Mouse (Mus musculus) retina, postnatal 1 day (tissue): Measurements from ENCODE around the gene Stambpl1.

Experiments
- DNase-seq: peaks from one replicate; pipeline ENCODE4 v3.0.0-alpha.2; 2012

Stambpl1 gene

GRCm38 (mm10) chr19:34241247-34241915, 49.4 kb downstream of the Stambpl1 start:
- DNase-seq, result peak; percentile 54

DNA sequence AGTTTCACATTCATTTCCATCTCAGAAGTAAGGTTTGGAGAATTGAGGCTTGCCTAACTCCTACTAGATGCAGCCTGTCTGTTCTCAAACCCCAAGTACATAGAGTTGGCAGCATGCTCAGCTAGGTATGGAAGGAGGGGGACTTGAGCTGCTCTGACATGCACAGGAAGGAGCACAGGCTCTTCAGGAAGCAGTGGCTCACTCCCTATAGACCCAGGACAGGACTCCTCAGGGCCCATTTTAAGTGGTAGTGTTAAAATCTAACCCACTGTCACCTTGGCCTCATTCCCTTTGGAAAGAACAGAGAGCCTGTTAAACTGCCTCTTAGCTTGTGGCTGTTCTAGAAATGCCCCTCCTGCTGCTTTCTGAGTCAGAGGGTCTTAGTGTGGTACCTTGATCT, 50.9 kb downstream of the Stambpl1 start:
- no peak for DNase-seq

- DNase-seq, result peak; percentile 85
These were observed 52.0 kb downstream of the Stambpl1 start for GRCm38 (mm10) chr19:34244056-34244455.

DNA sequence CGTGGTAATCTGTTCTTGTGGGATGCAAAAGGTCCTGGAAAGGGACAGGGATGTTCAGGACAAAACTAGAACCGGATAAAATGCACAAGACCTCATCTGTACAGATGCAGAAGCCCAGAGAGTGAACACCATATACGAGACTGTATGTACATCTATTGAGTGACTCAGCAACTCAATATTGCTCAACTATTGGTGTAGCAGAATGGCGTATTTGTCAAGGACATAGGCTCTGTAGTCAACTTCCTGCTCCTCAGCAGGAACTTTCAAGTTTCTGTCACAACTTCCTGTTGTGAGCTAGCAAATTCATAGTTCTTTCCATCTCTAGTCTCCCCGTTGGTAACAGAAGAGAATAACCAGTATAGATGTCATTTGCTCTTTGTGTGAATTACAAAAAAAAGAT, 56.5 kb downstream of the Stambpl1 start:
- DNase-seq, result no peak

GRCm38 (mm10) chr19:34250621-34251020, 58.6 kb downstream of the Stambpl1 start:
- no peak for DNase-seq

DNA sequence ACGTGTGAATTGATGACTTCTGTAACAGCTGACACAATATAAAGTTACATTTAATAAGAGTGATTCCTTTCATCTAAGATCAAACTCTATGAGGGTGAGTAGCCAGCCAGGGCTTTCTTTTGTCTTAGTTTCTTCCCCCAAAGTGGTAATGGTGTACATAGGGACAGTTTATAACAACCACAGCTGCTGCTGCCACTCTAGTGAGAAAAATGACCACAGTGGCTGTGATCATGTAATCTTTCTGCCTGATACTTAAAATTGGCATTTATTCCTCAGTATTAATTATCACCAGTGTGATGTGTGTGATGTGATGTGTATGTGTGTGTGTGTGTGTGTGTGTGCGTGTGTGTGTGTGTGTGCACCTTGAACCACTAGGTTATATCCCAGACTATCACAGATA, 59.9 kb downstream of the Stambpl1 start:
- DNase-seq, result no peak

GRCm38 (mm10) chr19:34252450-34252849, 60.4 kb downstream of the Stambpl1 start:
- DNase-seq, result no peak

DNA sequence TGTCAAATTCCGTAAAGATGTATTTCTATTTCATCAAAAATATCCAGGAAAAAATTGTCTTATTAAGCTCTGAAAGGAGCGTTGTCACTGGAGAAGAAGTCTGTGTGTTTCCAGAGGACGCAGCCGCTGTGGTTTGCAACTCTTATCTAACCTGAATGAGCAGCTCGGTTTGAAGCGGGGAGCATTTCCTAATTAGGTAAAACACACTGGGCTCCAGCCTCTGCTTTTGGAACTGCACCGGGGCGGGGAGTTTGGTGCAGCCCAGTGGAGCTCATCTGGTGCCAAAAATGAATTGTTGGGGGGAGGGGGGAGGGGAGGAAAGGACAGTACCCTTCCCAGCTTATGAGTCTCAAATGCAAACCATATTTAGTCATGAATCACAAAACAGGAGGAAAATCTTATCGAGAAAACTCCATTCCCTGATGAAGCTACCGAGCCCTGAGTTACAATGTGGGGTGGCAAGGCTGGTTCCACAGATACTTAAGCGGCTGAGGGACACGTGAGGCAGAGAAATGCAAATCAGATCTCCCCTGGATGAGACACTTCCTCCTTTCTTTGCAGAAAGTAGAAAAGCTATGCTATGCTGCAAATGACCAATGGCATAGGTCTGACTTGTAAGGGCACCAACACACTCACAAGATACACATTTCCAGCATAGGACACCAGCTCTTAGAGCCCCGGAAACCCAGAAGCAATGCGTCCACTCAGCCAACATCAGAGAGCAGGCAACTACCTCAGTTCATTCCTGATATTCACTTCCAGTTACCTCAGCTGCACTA, 62.3 kb downstream of the Stambpl1 start:
- DNase-seq, result no peak

DNA sequence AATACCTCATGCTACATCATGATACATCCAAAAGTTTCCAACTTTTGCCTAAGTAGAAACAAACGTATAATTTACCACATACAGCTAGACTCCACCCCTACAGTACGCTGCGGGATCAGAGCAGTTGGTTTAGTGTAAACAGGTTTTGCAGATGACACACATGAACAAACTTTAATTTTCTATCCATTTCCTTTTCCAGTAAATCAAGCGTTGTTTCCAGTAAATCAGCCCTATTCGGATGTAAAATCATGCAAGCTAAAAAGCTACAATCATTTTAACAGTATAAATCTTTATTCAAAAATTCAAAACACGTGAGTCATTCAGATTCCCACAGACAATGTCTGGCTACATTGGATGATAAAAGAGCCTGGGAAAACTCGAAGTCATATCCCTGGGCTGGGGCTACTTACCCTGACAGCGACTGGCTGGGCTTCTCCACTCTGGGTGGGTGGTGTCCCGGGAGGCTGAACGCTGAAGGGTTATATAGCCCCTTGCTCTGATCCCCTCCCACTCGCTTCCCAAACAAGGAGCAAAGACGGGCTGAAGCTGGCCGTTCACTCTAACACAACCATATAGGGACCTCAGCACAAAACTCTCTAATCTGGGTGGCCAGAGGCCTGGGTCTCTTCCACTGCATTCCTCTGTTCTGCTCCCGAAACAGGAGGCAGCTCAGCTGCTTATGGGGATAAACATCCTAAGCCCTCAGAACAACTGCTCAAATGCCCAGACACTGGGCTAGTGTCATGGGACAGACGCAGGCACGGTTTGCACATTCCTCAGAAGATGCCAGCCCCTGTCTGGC, 63.1 kb downstream of the Stambpl1 start, which contains the start of gene Acta2:
TSS of gene Acta2 (minus strand) at position 711 of the 802 bp plus-strand sequence.
- no peak for DNase-seq

- DNase-seq, result no peak
These were observed 64.1 kb downstream of the Stambpl1 start for GRCm38 (mm10) chr19:34256149-34256548.

GRCm38 (mm10) chr19:34256936-34257335, 64.9 kb downstream of the Stambpl1 start:
- DNase-seq, result no peak

GRCm38 (mm10) chr19:34262273-34262974, 70.4 kb downstream of the Stambpl1 start:
- DNase-seq, result no peak

GRCm38 (mm10) chr19:34265604-34266193, 73.7 kb downstream of the Stambpl1 start:
- DNase-seq, result no peak

GRCm38 (mm10) chr19:34268991-34269390, 77.0 kb downstream of the Stambpl1 start:
- no peak for DNase-seq

DNA sequence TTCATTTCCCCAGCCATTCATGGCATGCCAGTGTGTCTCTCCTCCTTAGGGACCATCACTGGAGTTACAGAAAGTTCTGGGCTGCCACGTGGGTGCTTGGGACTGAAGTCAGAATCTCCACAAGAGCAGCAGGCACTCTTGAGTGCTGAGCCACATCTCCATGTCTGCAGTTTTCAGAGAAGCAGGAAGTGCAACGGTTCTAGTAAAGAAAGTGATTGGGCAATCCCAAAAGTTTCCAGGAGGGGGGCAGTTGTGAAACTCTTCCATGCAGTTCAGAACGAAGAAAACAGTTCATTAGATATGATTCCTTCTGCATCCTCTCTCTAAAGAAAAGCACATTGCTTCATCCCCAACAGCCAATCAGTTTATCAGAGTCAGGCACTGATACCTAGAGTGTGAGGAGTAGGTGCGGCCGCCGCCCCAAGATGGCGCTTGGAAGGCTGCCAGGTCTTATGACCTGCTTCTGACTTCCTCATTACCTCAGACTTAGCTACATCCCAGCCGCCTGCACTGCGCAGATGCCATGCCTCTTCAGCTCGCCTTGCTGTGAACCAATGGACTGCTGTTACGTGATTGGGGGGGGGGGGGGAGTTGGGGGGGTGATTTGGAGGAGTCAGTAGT, 78.2 kb downstream of the Stambpl1 start:
- no peak for DNase-seq

GRCm38 (mm10) chr19:34270824-34271464, 78.9 kb downstream of the Stambpl1 start:
- no peak for DNase-seq

- DNase-seq, result no peak
These were observed 81.0 kb downstream of the Stambpl1 start for GRCm38 (mm10) chr19:34273073-34273472.

GRCm38 (mm10) chr19:34278078-34278477, 86.0 kb downstream of the Stambpl1 start:
- no peak for DNase-seq

- no peak for DNase-seq
These were observed 91.6 kb downstream of the Stambpl1 start for GRCm38 (mm10) chr19:34283614-34284013.

- peak; percentile 4 for DNase-seq
These were observed 92.4 kb downstream of the Stambpl1 start for GRCm38 (mm10) chr19:34284383-34284782.

DNA sequence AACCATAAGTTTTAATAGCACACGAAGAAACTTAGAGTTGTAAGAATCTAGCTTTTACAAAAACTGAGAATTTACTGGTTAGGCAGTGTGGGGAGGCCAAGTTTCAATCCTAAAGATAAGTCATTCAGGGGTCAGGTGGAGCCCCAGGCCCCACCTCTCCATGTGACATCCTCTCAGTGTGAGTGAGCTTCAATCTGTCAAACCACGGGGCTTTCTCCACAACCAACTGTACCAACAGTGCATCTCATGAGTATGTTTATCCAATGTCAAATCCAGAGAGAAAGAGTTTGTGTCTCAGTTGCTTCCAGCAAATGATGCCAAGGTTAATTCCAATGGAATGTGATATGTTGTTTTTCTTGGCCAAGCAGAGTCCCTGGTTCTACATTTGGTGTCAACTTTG, 92.8 kb downstream of the Stambpl1 start:
- no peak for DNase-seq
